Mouse (Mus musculus): ENCODE results near the gene Col1a2.

Col1a2 gene

GRCm38 (mm10) chr6:4504603-4505131, at the start of gene Col1a2:
Gene Col1a2 (plus strand): TSS chr6:4504814.
- DNase-seq (ENCODE audit: low read depth, low spot score), result no peak

- no peak for DNase-seq (ENCODE audit: low read depth, low spot score)
Observed at GRCm38 (mm10) chr6:4455518-4455917, 49.1 kb upstream of the Col1a2 start.

- no peak for DNase-seq (ENCODE audit: low read depth, low spot score)
Observed at GRCm38 (mm10) chr6:4455961-4456617, 48.5 kb upstream of the Col1a2 start.

GRCm38 (mm10) chr6:4456691-4457447, 47.7 kb upstream of the Col1a2 start:
- DNase-seq (ENCODE audit: low read depth, low spot score), result no peak

DNA sequence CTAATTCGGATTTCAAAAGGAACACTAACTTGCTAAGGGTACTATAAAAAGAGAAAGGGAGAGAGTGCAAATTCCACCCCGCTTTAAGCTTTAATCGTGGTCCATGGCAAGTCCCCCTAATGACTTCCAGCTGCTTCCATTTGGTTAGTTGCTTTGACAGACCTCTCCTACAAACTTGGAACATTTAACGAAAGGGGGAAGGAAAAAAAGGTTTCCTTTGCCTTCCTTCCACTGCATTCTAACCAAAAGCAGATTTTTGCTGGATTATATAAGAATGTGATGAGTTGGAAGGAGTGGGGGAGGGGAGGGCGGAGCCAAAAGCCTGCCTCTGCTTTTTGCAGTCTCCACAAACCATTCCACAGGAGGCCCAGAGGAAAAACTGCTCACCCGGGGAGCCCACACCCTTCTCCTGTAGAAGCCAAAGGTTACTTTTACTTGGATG, 47.0 kb upstream of the Col1a2 start:
- DNase-seq (ENCODE audit: low read depth, low spot score), result no peak

GRCm38 (mm10) chr6:4465320-4465719, 39.3 kb upstream of the Col1a2 start:
- no peak for DNase-seq (ENCODE audit: low read depth, low spot score)

- no peak for DNase-seq (ENCODE audit: low read depth, low spot score)
Observed at GRCm38 (mm10) chr6:4483577-4483936, 21.1 kb upstream of the Col1a2 start.

GRCm38 (mm10) chr6:4483937-4484601, 20.5 kb upstream of the Col1a2 start:
- no peak for DNase-seq (ENCODE audit: low read depth, low spot score)

GRCm38 (mm10) chr6:4488349-4488748, 16.3 kb upstream of the Col1a2 start:
- DNase-seq (ENCODE audit: low read depth, low spot score), result no peak

GRCm38 (mm10) chr6:4488966-4489365, 15.6 kb upstream of the Col1a2 start:
- DNase-seq (ENCODE audit: low read depth, low spot score), result no peak

GRCm38 (mm10) chr6:4489366-4490245, 15.0 kb upstream of the Col1a2 start:
- no peak for DNase-seq (ENCODE audit: low read depth, low spot score)

DNA sequence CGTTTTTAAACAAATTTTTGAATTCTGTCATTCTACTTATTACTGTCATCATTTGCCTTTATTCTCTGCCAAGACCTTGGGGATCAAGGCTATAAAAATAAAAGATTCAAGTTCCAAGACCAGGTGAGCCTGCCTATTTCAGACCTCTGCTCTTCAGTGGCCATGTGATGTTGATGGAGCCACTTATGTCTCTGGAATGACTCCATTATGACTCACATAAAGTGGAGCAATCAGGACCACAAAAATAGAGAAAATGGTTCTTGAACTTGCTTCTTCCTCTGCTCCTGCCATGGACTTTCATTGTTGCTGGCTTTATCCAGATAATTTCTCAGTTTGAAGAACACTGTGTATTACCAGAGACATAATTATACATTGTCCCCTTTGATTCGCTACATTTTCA, 10.9 kb upstream of the Col1a2 start:
- no peak for DNase-seq (ENCODE audit: low read depth, low spot score)

GRCm38 (mm10) chr6:4496428-4496827, 8.2 kb upstream of the Col1a2 start:
- DNase-seq (ENCODE audit: low read depth, low spot score), result no peak

DNA sequence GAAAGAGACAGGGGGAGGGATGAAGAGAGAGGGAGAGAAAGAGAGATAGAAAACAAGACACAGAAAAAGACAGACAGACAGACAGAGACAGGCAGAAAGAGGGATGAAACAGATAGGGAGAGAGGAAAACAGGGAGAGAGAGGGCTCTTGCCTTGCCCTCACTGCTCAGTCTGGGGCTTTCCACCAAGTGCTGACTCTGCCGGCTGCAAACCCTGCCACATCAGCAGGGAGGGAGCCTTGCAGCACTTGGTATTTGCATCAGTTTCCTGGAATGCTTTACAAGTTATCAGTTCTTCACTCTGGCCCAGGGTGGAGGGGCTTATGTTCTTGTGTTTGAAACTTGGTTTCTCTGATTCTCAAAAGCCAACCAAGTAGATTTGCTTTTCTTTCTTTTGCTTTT, 1.5 kb upstream of the Col1a2 start:
- no peak for DNase-seq (ENCODE audit: low read depth, low spot score)

- DNase-seq (ENCODE audit: low read depth, low spot score), result no peak
Observed at GRCm38 (mm10) chr6:4505158-4505997, 764 bp downstream of the Col1a2 start.

- no peak for DNase-seq (ENCODE audit: low read depth, low spot score)
Observed at GRCm38 (mm10) chr6:4506106-4506505, 1.5 kb downstream of the Col1a2 start.

- no peak for DNase-seq (ENCODE audit: low read depth, low spot score)
Observed at GRCm38 (mm10) chr6:4506791-4507190, 2.2 kb downstream of the Col1a2 start.

GRCm38 (mm10) chr6:4507323-4507722, 2.7 kb downstream of the Col1a2 start:
- DNase-seq (ENCODE audit: low read depth, low spot score), result no peak

GRCm38 (mm10) chr6:4508279-4508678, 3.7 kb downstream of the Col1a2 start:
- no peak for DNase-seq (ENCODE audit: low read depth, low spot score)

DNA sequence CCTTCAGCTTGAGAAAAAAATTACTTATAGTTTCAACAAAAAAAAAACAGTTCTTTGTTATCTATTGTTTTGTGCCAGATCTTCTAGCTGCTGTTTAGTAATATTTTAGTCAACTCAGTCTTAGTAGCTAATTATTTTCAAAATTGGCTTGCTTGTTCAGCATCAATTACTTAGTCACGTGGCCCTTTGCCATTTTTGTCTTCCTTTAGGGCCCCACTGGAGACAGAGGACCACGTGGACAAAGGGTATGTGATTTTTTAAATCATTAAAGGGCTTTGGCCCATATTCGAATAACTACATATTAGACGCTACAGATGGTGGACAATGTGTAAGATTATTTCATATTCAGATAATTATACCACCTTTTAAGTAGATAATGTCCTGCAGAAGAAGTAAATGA, 4.8 kb downstream of the Col1a2 start:
- no peak for DNase-seq (ENCODE audit: low read depth, low spot score)

DNA sequence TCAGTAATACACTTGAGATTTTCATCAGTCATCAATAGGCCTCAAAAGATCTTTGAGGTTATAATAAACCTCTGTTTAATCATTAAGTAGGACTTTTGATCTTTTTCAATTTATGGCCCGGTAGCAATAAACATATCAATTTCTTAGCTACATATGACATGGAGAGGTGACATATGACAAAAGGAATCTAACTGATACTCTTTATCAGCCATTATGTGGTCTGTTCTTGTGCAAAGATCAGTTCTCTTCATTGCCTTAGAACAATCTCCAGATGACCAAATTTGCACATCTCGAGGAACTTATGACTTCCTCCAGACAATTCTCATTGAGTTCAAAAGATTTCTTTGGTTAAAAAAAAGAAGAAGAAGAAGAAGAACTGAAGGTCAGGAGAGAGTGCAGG, 10.1 kb downstream of the Col1a2 start:
- no peak for DNase-seq (ENCODE audit: low read depth, low spot score)

All from brain, embryonic 18.5 days (tissue).